Mouse (Mus musculus): ENCODE measurements around the gene Gli3.

- TF ChIP-seq CTCF (IDR thresholded peaks at IDR 0.05; ENCODE audit: low read depth) (no peak), EP300 (IDR thresholded peaks at IDR 0.05; ENCODE audit: low read depth) (no peak)
Measured at GRCm38 (mm10) chr13:15474393-15474792, 11.4 kb downstream of the Gli3 start.

All from liver, embryonic 14.5 days (tissue).